Mouse (Mus musculus) liver, embryonic 13.5 days (tissue): ENCODE data around the gene Tnfsf13. TPM values are rescaled to one million over a fixed set of nuclear protein-coding genes. Genes with fewer than 3 reads are reported as not detected.

Experiments used
- ATAC-seq: fragments of 200-750 bp; cut with Nextera tagmentation; 2 replicates; pipeline ENCODE4 v1.8.0; 2017; ENCODE audit warnings: low read depth, mild to moderate bottlenecking, moderate number of reproducible peaks, moderate library complexity
- DNase-seq: peaks from one replicate; pipeline ENCODE4 v3.0.0; 2022
- H3K27ac ChIP-seq: fragments of 300-500 bp; sonication (generic); 2 replicates; pipeline ENCODE4 v1.5.1; 2015; ENCODE audit warnings: moderate library complexity, mild to moderate bottlenecking, inconsistent platforms
- H3K27me3 ChIP-seq: fragments of 300-500 bp; sonication (generic); 2 replicates; pipeline ENCODE4 v1.6.1; 2015; ENCODE audit warnings: mild to moderate bottlenecking, inconsistent platforms
- H3K36me3 ChIP-seq: fragments of 300-500 bp; sonication (generic); 2 replicates; pipeline ENCODE4 v1.6.1; 2015; ENCODE audit warnings: mild to moderate bottlenecking, inconsistent platforms
- H3K4me1 ChIP-seq: fragments of 300-500 bp; sonication (generic); replicated peaks from 2 replicates; pipeline ENCODE4 v1.6.1; 2015; ENCODE audit warnings: inconsistent platforms
- H3K4me2 ChIP-seq: fragments of 300-500 bp; sonication (generic); 2 replicates; pipeline ENCODE4 v1.6.1; 2015; ENCODE audit warnings: inconsistent platforms, mild to moderate bottlenecking, moderate library complexity
- H3K4me3 ChIP-seq: fragments of 300-500 bp; sonication (generic); replicated peaks from 2 replicates; pipeline ENCODE4 v1.5.1; 2015; ENCODE audit warnings: mild to moderate bottlenecking, inconsistent platforms
- H3K9ac ChIP-seq: fragments of 300-500 bp; sonication (generic); 2 replicates; pipeline ENCODE4 v1.6.1; 2015; ENCODE audit warnings: mild to moderate bottlenecking, inconsistent platforms
- H3K9me3 ChIP-seq: fragments of 300-500 bp; sonication (generic); replicated peaks from 2 replicates; pipeline ENCODE4 v1.6.1; 2016; ENCODE audit warnings: inconsistent platforms
- WGBS: fragments of 180-500 bp; shearing (Covaris S2); methylation state at CpG from one replicate; pipeline ENCODE4 v1.1.7; 2015; ENCODE audit not compliant: insufficient replicate concordance; 5-methylcytosine and 5-hydroxymethylcytosine counted together
- polyA plus RNA-seq: library from polyadenylated mRNA; unstranded; fragments of >200 nt; fragmentation: Nextera tagmentation; extraction: Ambion mirVana; gene quantifications from 2 replicates; pipeline ENCODE4 v1.2.1, GENCODE M21; 2015

Gene Tnfsf13
- polyA plus RNA-seq, 1 experiment from 2014 or later = not detected

GRCm38 (mm10) chr11:69662213-69662966 is 23.2 kb downstream of the Tnfsf13 start, which contains the start of gene Mpdu1:
Gene Mpdu1, minus strand, starts transcription at chr11:69662642.
- H3K9ac ChIP-seq = peak within 1 kb of the TSS; percentile 79
- peak within 1 kb of the TSS; percentile 84 for H3K4me2 ChIP-seq
- H3K27ac ChIP-seq = peak within 1 kb of the TSS; percentile 96
- no peaks in the 10 kb centered on the region for H3K9me3 ChIP-seq
- peaks cover 64% of the 10 kb centered on the region for H3K36me3 ChIP-seq
- H3K4me1 ChIP-seq = peaks cover 64% of the 10 kb centered on the region
- no peaks in the 10 kb centered on the region for H3K27me3 ChIP-seq
- ATAC-seq (peak; percentile 93), DNase-seq (peak; percentile 92)
- WGBS = under 1% methylated on average over 48 of the region's 48 CpGs
- peak within 1 kb of the TSS; percentile 68 for H3K4me3 ChIP-seq

DNA sequence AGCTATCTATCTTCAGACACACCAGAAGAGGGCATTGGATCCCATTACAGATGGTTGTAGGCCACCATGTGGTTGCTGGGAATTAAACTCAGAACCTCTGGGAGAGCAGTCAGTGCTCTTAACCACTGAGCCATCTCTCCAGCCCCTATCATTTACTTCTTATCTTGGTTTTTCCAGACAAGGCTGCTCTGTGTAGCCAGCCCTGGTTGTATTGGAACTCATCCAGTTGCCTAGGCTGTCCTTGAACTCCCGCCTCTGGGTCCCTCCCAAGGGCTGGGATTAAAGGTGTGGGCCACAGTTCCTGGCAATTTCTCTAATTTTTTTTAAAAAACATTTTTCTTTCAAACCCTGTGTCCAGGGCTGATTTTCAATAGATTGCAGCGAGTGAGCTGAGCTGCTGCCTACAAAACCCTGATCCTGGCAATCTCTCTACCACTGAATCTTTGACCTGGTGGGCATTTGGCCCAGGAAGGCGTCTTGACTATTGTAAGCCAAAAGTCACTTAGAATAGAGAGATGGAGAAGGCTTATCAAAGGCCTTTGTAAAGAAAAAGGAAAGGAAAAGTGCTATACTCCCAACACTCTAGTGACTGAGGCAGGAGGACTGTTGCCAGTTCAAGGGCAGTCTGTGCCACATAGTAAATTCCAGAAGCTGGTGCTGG is 24.2 kb downstream of the Tnfsf13 start:
- peak overlapping the region; percentile 84 for H3K4me2 ChIP-seq
- 43% methylated on average over 3 of the region's 3 CpGs for WGBS
- H3K4me3 ChIP-seq = peak overlapping the region; percentile 68
- ATAC-seq = 0 out of 2 replicates have a peak, but pooled peaks have one; percentile 16
- peaks cover 71% of the 10 kb centered on the region for H3K4me1 ChIP-seq
- peak overlapping the region; percentile 79 for H3K9ac ChIP-seq
- peaks cover 65% of the 10 kb centered on the region for H3K36me3 ChIP-seq
- DNase-seq = peak; percentile 38
- H3K27me3 ChIP-seq = no peaks in the 10 kb centered on the region
- H3K9me3 ChIP-seq = no peaks in the 10 kb centered on the region
- H3K27ac ChIP-seq = peak overlapping the region; percentile 96

DNA sequence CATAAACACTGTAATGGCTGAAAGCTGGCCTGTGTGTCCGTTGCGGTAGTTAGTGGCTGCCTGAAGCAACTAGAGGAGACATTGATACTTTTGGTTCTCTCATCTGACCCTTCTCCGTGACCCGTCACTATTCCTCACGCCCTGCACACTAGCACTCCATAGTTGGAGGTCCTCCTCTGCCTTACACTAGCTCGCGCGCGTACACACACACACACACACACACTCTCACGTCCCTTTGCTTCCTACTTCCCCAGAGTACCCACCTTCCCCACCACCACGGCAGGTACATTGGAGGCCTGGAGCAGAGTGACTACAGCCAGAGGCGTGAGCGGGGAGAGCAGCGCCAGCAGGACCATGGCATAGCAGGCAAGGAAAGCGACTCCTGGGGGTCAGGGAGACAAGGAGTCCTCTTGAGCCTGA is 28.1 kb downstream of the Tnfsf13 start:
- 81% methylated on average over 15 of the region's 15 CpGs for WGBS
- no peaks in the 10 kb centered on the region for H3K27me3 ChIP-seq
- H3K9ac ChIP-seq = no peak overlapping the region
- no peak for ATAC-seq
- no peak overlapping the region for H3K4me2 ChIP-seq
- H3K4me3 ChIP-seq = no peak overlapping the region
- H3K36me3 ChIP-seq = peaks cover 67% of the 10 kb centered on the region
- no peaks in the 10 kb centered on the region for H3K9me3 ChIP-seq
- no peak overlapping the region for H3K27ac ChIP-seq
- peaks cover 68% of the 10 kb centered on the region for H3K4me1 ChIP-seq
- DNase-seq = no peak

GRCm38 (mm10) chr11:69656617-69657461 is 28.7 kb downstream of the Tnfsf13 start:
- H3K9ac ChIP-seq = peak overlapping the region; percentile 38; the same call in 1 of the 2 replicates
- DNase-seq = peak; percentile 36
- 48% methylated on average over 10 of the region's 10 CpGs for WGBS

GRCm38 (mm10) chr11:69656065-69656455 is 29.5 kb downstream of the Tnfsf13 start:
- H3K9me3 ChIP-seq = no peaks in the 10 kb centered on the region
- no peak overlapping the region for H3K4me3 ChIP-seq
- no peak overlapping the region for H3K4me2 ChIP-seq
- WGBS = 89% methylated on average over 5 of the region's 5 CpGs
- peaks cover 65% of the 10 kb centered on the region for H3K4me1 ChIP-seq
- no peak overlapping the region for H3K27ac ChIP-seq
- ATAC-seq (no peak), DNase-seq (no peak)
- peaks cover 81% of the 10 kb centered on the region for H3K36me3 ChIP-seq
- H3K27me3 ChIP-seq = no peaks in the 10 kb centered on the region
- H3K9ac ChIP-seq = 0 out of 2 replicates have a peak overlapping the region, but pooled peaks have one; percentile 38

More at GRCm38 (mm10) chr11:69656617-69657461, 28.7 kb downstream of the Tnfsf13 start:
- Histone ChIP-seq H3K27ac (peak overlapping the region; percentile 60), H3K4me2 (peak overlapping the region; percentile 18; the same call in 1 of the 2 replicates), H3K4me3 (no peak overlapping the region), H3K36me3 (peaks cover 73% of the 10 kb centered on the region), H3K27me3 (no peaks in the 10 kb centered on the region), H3K4me1 (peaks cover 73% of the 10 kb centered on the region), H3K9me3 (no peaks in the 10 kb centered on the region)
- peak; percentile 52; the same call in 1 of the 2 replicates for ATAC-seq

GRCm38 (mm10) chr11:69655264-69656064 is 30.1 kb downstream of the Tnfsf13 start, which contains the start of gene Sox15:
Gene Sox15, plus strand, starts transcription at chr11:69655314.
- peak; percentile 43 for DNase-seq
- Histone ChIP-seq H3K9ac (no peak within 1 kb of the TSS), H3K9me3 (no peaks in the 10 kb centered on the region), H3K4me2 (0 out of 2 replicates have a peak within 1 kb of the TSS, but pooled peaks have one; percentile 23), H3K27ac (peak within 1 kb of the TSS; percentile 30), H3K4me1 (peaks cover 59% of the 10 kb centered on the region), H3K27me3 (no peaks in the 10 kb centered on the region), H3K4me3 (no peak within 1 kb of the TSS), H3K36me3 (peaks cover 87% of the 10 kb centered on the region)
- ATAC-seq = peak; percentile 60
- 37% methylated on average over 34 of the region's 34 CpGs for WGBS

GRCm38 (mm10) chr11:69654760-69655159 is 30.8 kb downstream of the Tnfsf13 start:
- no peak overlapping the region for H3K4me3 ChIP-seq
- H3K27ac ChIP-seq = peak overlapping the region; percentile 30
- H3K27me3 ChIP-seq = no peaks in the 10 kb centered on the region
- H3K4me2 ChIP-seq = no peak overlapping the region
- no peak for ATAC-seq
- H3K9me3 ChIP-seq = no peaks in the 10 kb centered on the region
- H3K4me1 ChIP-seq = peaks cover 53% of the 10 kb centered on the region
- H3K9ac ChIP-seq = no peak overlapping the region
- no peak for DNase-seq
- H3K36me3 ChIP-seq = peaks cover 91% of the 10 kb centered on the region
- WGBS = 38% methylated on average over 9 of the region's 9 CpGs

DNA sequence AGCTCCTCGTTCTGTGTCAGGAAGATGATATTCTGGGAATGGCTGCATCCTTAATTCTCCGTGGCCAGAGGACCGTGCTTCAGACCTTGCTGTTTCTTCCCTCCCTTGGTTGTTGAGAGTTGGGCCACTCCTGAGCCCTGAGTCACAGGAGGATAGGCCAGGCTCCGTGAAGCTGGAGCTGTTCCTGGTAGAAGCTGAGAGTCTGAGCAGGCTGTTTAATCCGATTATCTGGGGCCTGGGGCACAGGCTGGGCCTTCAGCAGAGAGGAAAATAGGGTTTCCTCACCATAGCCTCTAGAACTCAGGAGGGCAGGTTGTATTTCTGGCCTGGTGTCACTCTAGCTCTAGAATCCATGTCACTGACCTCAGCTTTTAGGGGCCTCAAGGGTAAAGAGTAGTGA is 32.2 kb downstream of the Tnfsf13 start:
- H3K27me3 ChIP-seq = no peaks in the 10 kb centered on the region
- H3K9me3 ChIP-seq = no peaks in the 10 kb centered on the region
- no peak overlapping the region; the same call in 1 of the 2 replicates for H3K27ac ChIP-seq
- H3K4me1 ChIP-seq = peaks cover 53% of the 10 kb centered on the region
- DNase-seq = no peak
- no peak for ATAC-seq
- no peak overlapping the region for H3K4me2 ChIP-seq
- no peak overlapping the region for H3K9ac ChIP-seq
- WGBS = 65% methylated on average over 5 of the region's 5 CpGs
- H3K36me3 ChIP-seq = peaks cover 91% of the 10 kb centered on the region
- no peak overlapping the region for H3K4me3 ChIP-seq

GRCm38 (mm10) chr11:69645860-69646259 is 39.7 kb downstream of the Tnfsf13 start:
- peaks cover 96% of the 10 kb centered on the region for H3K36me3 ChIP-seq
- 83% methylated on average over 5 of the region's 5 CpGs for WGBS
- no peak overlapping the region for H3K4me2 ChIP-seq
- no peak overlapping the region for H3K4me3 ChIP-seq
- H3K27ac ChIP-seq = 0 out of 2 replicates have a peak overlapping the region, but pooled peaks have one; percentile 13
- no peaks in the 10 kb centered on the region for H3K27me3 ChIP-seq
- 0 out of 2 replicates have a peak, but pooled peaks cover 2% of the 10 kb centered on the region for H3K4me1 ChIP-seq
- no peaks in the 10 kb centered on the region for H3K9me3 ChIP-seq
- no peak overlapping the region for H3K9ac ChIP-seq
- ATAC-seq (no peak), DNase-seq (no peak)

- Histone ChIP-seq H3K4me1 (peaks cover 45% of the 10 kb centered on the region), H3K27ac (no peak overlapping the region), H3K27me3 (no peaks in the 10 kb centered on the region), H3K4me3 (no peak overlapping the region; the same call in 1 of the 2 replicates), H3K36me3 (peaks cover 21% of the 10 kb centered on the region), H3K9me3 (no peaks in the 10 kb centered on the region), H3K4me2 (peak overlapping the region; percentile 4), H3K9ac (peak overlapping the region; percentile 97; the same call in 1 of the 2 replicates)
- no peak for ATAC-seq
- DNase-seq = no peak
- WGBS = 81% methylated on average over 3 of the region's 3 CpGs
These were observed 50.1 kb downstream of the Tnfsf13 start for GRCm38 (mm10) chr11:69635471-69635870.
